Mouse (Mus musculus): ENCODE results near the gene Slit2.

DNA sequence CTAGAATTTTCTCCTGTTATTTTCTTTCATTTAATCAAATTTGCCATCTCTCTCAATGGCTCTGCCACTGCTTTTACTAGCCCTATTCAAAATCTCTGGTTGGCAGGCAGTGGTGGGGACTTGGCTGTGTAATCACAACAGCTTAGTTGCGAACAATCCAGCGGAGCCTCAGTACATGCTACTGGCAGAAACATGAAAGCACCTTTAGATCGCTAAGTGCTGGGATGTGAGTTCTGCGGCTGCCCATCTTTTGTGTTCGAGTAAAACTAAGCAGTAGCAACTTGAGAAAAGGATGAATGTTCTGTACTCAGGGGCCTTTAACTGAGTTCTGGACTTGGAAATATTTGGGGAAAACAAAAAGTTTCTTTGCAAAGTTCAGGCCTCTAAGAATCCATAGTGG lies 139.7 kb downstream of the Slit2 start:
- TF ChIP-seq POLR2A (IDR thresholded peaks at IDR 0.05; ENCODE audit: extremely low read depth, insufficient read depth, low read length) (no peak), CTCF (IDR thresholded peaks at IDR 0.05; ENCODE audit: low read depth, low read length) (no peak)
